Mouse (Mus musculus) heart, embryonic 11.5 days (tissue): ENCODE measurements around the gene Gng7. TPM values are rescaled to one million over a fixed set of nuclear protein-coding genes. Genes with fewer than 3 reads are reported as not detected.

Source experiments
- ATAC-seq: fragments of 200-750 bp; cut with Nextera tagmentation; replicated peaks from 2 replicates; pipeline ENCODE4 v1.8.0; 2017; ENCODE audit warnings: moderate library complexity; ENCODE audit not compliant: insufficient number of reproducible peaks, low FRiP score, low TSS enrichment
- H3K27ac ChIP-seq: fragments of 300-500 bp; sonication (generic); 2 replicates; pipeline ENCODE4 v1.5.1; 2014; ENCODE audit warnings: mild to moderate bottlenecking, low read depth, low read length
- H3K27me3 ChIP-seq: fragments of 300-500 bp; sonication (generic); 2 replicates; pipeline ENCODE4 v1.6.1; 2014; ENCODE audit warnings: mild to moderate bottlenecking, low read length, mixed read lengths; ENCODE audit not compliant: control insufficient read depth, insufficient read depth
- H3K36me3 ChIP-seq: fragments of 300-500 bp; sonication (generic); 2 replicates; pipeline ENCODE4 v1.6.1; 2014; ENCODE audit warnings: mild to moderate bottlenecking, low read length, moderate library complexity, mixed read lengths; ENCODE audit not compliant: control insufficient read depth, insufficient read depth
- H3K4me1 ChIP-seq: fragments of 300-500 bp; sonication (generic); 2 replicates; pipeline ENCODE4 v1.6.1; 2014; ENCODE audit warnings: low read length; ENCODE audit not compliant: control insufficient read depth, insufficient read depth
- H3K4me2 ChIP-seq: fragments of 300-500 bp; sonication (generic); 2 replicates; pipeline ENCODE4 v1.6.1; 2014; ENCODE audit warnings: mild to moderate bottlenecking, moderate library complexity
- H3K4me3 ChIP-seq: fragments of 300-500 bp; sonication (generic); 2 replicates; pipeline ENCODE4 v1.5.1; 2014; ENCODE audit warnings: low read depth, low read length
- H3K9ac ChIP-seq: fragments of 300-500 bp; sonication (generic); 2 replicates; pipeline ENCODE4 v1.6.1; 2014; ENCODE audit warnings: mild to moderate bottlenecking, low read depth, low read length, moderate library complexity
- H3K9me3 ChIP-seq: fragments of 300-500 bp; sonication (generic); replicated peaks from 2 replicates; pipeline ENCODE4 v1.6.1; 2016; ENCODE audit warnings: low read length; ENCODE audit not compliant: control insufficient read depth
- WGBS: fragments of 180-500 bp; shearing (Covaris S2); extraction: QIAGEN DNeasy Blood & Tissue Kit; methylation state at CpG from one replicate; pipeline ENCODE4 v1.1.7; 2014; ENCODE audit not compliant: insufficient replicate concordance; 5-methylcytosine and 5-hydroxymethylcytosine counted together
- polyA plus RNA-seq: library from polyadenylated mRNA; unstranded; fragments of >200 nt; fragmentation: Nextera tagmentation; extraction: Ambion mirVana; gene quantifications from 2 replicates; pipeline ENCODE4 v1.2.1, GENCODE M21; 2014

The Gng7 gene
- polyA plus RNA-seq, 1 experiment from 2014 or later: 1.4 TPM

- H3K36me3 ChIP-seq: peaks cover 26% of the 10 kb centered on the region
- 91% methylated on average over 22 of the region's 22 CpGs for WGBS
These were observed 105.2 kb downstream of the Gng7 start for GRCm38 (mm10) chr10:80909375-80910162.

GRCm38 (mm10) chr10:80904709-80905108, 110.0 kb downstream of the Gng7 start:
- H3K27ac ChIP-seq: no peak overlapping the region
- no peak overlapping the region for H3K9ac ChIP-seq
- no peak for ATAC-seq
- H3K9me3 ChIP-seq: no peaks in the 10 kb centered on the region
- peaks cover 41% of the 10 kb centered on the region for H3K36me3 ChIP-seq
- 87% methylated on average over 11 of the region's 11 CpGs for WGBS
- H3K4me3 ChIP-seq: no peak overlapping the region
- H3K4me2 ChIP-seq: no peak overlapping the region
- peaks cover 3% of the 10 kb centered on the region for H3K4me1 ChIP-seq
- H3K27me3 ChIP-seq: no peaks in the 10 kb centered on the region

More at GRCm38 (mm10) chr10:80909375-80910162, 105.2 kb downstream of the Gng7 start:
- Histone ChIP-seq H3K9ac (no peak overlapping the region), H3K4me3 (no peak overlapping the region), H3K27me3 (no peaks in the 10 kb centered on the region), H3K4me1 (peaks cover 4% of the 10 kb centered on the region), H3K9me3 (no peaks in the 10 kb centered on the region), H3K27ac (no peak overlapping the region), H3K4me2 (no peak overlapping the region)
- ATAC-seq: no peak

- 78% methylated on average over 28 of the region's 28 CpGs for WGBS
- no peaks in the 10 kb centered on the region for H3K9me3 ChIP-seq
- no peak overlapping the region for H3K4me2 ChIP-seq
- H3K27me3 ChIP-seq: no peaks in the 10 kb centered on the region
- no peak overlapping the region for H3K27ac ChIP-seq
- no peak for ATAC-seq
- peaks cover 8% of the 10 kb centered on the region for H3K4me1 ChIP-seq
- no peak overlapping the region for H3K9ac ChIP-seq
- peaks cover 36% of the 10 kb centered on the region for H3K36me3 ChIP-seq
- H3K4me3 ChIP-seq: no peak overlapping the region
These were observed 110.6 kb downstream of the Gng7 start for GRCm38 (mm10) chr10:80904004-80904693.

- Histone ChIP-seq H3K27me3 (no peaks in the 10 kb centered on the region; the same call in 1 of the 2 replicates), H3K36me3 (peaks cover 32% of the 10 kb centered on the region), H3K9me3 (no peaks in the 10 kb centered on the region), H3K4me1 (peaks cover 8% of the 10 kb centered on the region), H3K4me3 (no peak overlapping the region), H3K9ac (no peak overlapping the region), H3K4me2 (no peak overlapping the region), H3K27ac (no peak overlapping the region)
- ATAC-seq: no peak
- WGBS: 87% methylated on average over 10 of the region's 10 CpGs
These were observed 111.5 kb downstream of the Gng7 start for GRCm38 (mm10) chr10:80903282-80903681.

GRCm38 (mm10) chr10:80902273-80902940, 112.3 kb downstream of the Gng7 start:
- Histone ChIP-seq H3K4me3 (no peak overlapping the region), H3K27ac (no peak overlapping the region), H3K36me3 (peaks cover 32% of the 10 kb centered on the region), H3K4me1 (peaks cover 15% of the 10 kb centered on the region), H3K9me3 (no peaks in the 10 kb centered on the region), H3K27me3 (peaks cover 4% of the 10 kb centered on the region; the same call in 1 of the 2 replicates), H3K9ac (no peak overlapping the region), H3K4me2 (no peak overlapping the region)
- ATAC-seq: no peak
- 94% methylated on average over 9 of the region's 9 CpGs for WGBS

- 87% methylated on average over 19 of the region's 19 CpGs for WGBS
- H3K9ac ChIP-seq: no peak overlapping the region
- no peaks in the 10 kb centered on the region for H3K9me3 ChIP-seq
- H3K4me3 ChIP-seq: no peak overlapping the region
- no peak for ATAC-seq
- peak overlapping the region; percentile 63; the same call in 1 of the 2 replicates for H3K27ac ChIP-seq
- peaks cover 28% of the 10 kb centered on the region for H3K36me3 ChIP-seq
- H3K27me3 ChIP-seq: peaks cover 4% of the 10 kb centered on the region; the same call in 1 of the 2 replicates
- H3K4me2 ChIP-seq: peak overlapping the region; percentile 49
- H3K4me1 ChIP-seq: peaks cover 15% of the 10 kb centered on the region
These were observed 113.1 kb downstream of the Gng7 start for GRCm38 (mm10) chr10:80901409-80902272.

GRCm38 (mm10) chr10:80900318-80901247, 114.2 kb downstream of the Gng7 start, which contains the start of gene Timm13:
Gene Timm13, minus strand, starts transcription at chr10:80900969.
- under 1% methylated on average over 72 of the region's 72 CpGs for WGBS

More at GRCm38 (mm10) chr10:80900318-80901247, 114.2 kb downstream of the Gng7 start, which contains the start of gene Timm13:
- Histone ChIP-seq H3K9me3 (no peaks in the 10 kb centered on the region), H3K4me3 (peak within 1 kb of the TSS; percentile 86), H3K9ac (peak within 1 kb of the TSS; percentile 85), H3K4me1 (peaks cover 15% of the 10 kb centered on the region), H3K27me3 (peaks cover 4% of the 10 kb centered on the region; the same call in 1 of the 2 replicates), H3K36me3 (peaks cover 21% of the 10 kb centered on the region), H3K4me2 (peak within 1 kb of the TSS; percentile 98), H3K27ac (peak within 1 kb of the TSS; percentile 69)
- ATAC-seq: peak; percentile 91
